Mouse (Mus musculus) fat pad, adult 2 months (tissue): ENCODE measurements at regions not wholly inside any gene's neighbourhood (a gene's known extent, or its start where the extent isn't known, plus 50 kb on each side); places are given as distances from the start of the nearest gene placed in this dataset.

Experiments used
- DNase-seq: peaks from one replicate; pipeline ENCODE4 v3.0.0-alpha.2; 2011; ENCODE audit warnings: low read depth, low spot score; ENCODE audit errors: extremely low read depth

GRCm38 (mm10) chr12:9174327-9174726 is 144.5 kb downstream of the Ttc32 start:
- DNase-seq = no peak

DNA sequence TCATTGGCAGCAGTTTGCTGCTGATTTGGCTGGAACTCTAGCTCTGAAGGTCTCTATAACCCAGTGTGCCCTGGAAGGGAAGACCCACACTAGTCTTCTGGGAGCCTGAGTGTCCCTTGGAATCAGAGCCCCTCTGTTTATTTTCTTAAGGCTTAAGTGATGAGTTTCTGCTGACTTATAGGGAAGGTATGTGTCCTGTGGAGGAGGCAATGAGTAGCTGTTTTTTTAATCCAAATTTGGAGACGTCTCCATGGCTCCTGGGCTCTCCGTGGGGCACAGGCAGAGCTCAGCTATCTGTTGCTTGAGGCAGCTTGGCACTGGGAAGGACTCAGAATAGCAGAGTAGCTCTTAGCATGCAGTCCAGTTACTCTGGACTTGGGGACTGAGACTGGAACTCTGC is 146.4 kb downstream of the Ttc32 start:
- no peak for DNase-seq

- no peak for DNase-seq
These were observed 148.8 kb downstream of the Ttc32 start for GRCm38 (mm10) chr12:9178626-9179025.

DNA sequence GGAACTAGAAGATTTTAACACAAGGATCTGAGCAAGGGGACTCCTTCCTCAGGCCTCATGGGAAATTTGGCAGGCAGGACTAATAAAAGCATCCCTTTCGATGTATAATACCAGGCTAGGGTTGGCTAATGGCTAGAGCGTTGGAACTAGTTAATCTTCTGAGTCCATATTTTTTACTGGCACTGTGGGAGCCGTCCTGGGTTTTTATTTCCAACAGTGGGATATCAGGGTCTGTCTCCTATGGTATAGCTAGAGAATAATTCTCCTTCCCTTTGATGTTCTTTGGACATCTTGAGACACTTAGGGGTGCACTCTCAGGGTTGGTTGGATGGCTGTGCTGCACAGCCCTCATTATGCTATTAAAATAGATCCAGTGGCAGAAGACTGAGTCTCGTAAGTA is 150.9 kb downstream of the Ttc32 start:
- DNase-seq = no peak

- no peak for DNase-seq
These were observed 161.9 kb downstream of the Ttc32 start for GRCm38 (mm10) chr12:9191721-9192120.

DNA sequence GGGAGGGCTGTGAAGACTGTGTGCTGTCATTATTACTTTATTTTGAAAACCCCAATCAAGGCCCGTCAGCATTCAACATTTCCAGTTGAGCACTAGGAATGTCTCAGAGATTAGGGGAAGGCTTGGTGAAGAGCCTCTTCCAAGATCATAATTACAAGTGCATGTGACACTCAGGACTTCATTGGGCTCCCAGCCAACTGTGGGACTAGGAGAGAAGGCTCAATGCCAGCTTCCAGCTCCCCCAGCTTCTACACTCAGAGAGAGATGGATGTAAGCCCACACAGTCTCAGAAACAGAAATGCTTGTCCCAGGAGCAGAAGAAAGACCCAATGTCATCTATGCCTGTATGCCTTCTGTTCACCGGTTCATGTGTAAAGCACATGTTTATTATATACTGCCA is 169.5 kb downstream of the Ttc32 start:
- DNase-seq = no peak

GRCm38 (mm10) chr12:9212211-9212610 is 182.4 kb downstream of the Ttc32 start:
- DNase-seq = no peak

GRCm38 (mm10) chr12:9224971-9225370 is 195.2 kb downstream of the Ttc32 start:
- no peak for DNase-seq

GRCm38 (mm10) chr12:9227901-9228300 is 198.1 kb downstream of the Ttc32 start:
- no peak for DNase-seq

GRCm38 (mm10) chr12:9228486-9228885 is 198.7 kb downstream of the Ttc32 start:
- peak; percentile 34 for DNase-seq

- no peak for DNase-seq
These were observed 200.2 kb downstream of the Ttc32 start for GRCm38 (mm10) chr12:9229981-9230380.

DNA sequence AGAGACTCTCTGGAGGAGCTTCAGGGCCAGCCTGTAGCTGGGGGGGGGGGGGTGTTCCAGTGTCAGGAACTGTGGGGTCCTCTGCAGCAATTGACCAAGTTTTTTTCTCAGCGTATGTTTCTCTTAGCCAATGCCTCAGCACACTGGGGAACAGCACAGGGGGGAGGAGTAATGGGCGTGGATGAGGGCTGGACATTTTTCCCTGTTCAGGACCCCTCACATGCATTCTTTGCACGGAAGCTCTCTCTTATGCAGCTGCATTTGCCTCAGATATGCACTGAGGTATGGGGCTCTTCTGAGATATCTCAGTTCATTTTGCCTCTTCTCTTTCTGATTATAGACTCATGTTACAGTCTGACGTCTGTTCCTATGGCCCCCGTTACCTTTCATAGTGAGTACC is 200.8 kb downstream of the Ttc32 start:
- no peak for DNase-seq

DNA sequence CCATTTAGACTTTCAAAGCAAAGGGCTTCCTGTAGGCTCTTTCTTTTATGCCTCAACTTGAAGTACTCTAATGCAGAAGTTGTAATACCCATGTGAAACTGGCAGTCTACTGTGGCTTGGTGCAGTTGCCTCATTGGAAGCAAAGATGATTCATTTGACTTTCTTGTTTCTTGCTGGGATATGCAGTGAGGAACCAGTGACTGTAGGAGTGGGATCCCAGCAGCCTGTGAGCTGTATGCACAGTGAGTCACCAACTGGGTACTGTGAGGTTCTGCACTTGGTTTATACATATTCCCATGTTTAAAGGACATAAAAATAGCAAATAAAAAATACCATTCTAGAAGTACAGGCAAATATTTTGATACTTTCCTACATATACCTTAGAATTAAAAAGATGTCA is 202.6 kb downstream of the Ttc32 start:
- no peak for DNase-seq

DNA sequence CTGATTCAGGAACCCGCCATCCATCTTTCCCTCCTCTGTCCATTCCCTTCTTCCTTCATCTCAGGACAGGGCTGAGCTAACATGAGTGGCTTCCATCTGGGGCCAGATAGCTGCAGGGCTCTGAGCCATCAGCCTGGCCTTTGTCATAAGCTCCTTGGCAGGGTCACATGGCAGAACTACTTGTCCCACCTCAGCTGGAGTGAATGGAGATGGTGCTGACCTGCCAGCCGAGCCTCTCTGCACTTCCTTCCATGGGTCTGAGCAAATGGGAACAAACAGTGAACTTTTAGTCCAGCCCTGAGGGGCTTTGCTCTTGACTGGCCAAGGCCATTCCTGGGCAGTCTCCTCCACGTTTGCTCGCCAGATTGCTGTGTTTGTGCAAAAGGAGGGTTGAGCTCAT is 206.1 kb downstream of the Ttc32 start:
- DNase-seq = no peak

DNA sequence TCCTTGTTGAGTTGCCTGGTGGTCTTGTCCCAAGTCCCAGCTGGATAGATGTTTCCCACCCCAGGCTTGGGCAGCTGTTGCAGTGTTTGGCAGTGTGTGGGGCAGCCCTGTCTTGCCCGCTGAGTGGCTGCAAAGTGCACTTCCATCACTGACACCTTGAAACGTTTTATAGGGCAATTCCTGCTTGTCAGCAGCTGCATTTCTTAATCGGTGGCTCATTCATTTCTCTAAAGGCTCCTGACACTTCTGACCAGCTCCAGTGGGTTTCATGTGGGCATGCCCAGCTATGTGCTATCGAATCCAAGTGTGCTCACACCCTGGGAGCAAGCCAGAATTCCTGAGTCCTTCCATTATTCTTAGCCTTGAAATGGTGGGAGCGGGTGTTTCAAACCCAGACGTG is 207.7 kb downstream of the Ttc32 start:
- no peak for DNase-seq

- no peak for DNase-seq
These were observed 208.2 kb downstream of the Ttc32 start for GRCm38 (mm10) chr12:9237955-9238354.

DNA sequence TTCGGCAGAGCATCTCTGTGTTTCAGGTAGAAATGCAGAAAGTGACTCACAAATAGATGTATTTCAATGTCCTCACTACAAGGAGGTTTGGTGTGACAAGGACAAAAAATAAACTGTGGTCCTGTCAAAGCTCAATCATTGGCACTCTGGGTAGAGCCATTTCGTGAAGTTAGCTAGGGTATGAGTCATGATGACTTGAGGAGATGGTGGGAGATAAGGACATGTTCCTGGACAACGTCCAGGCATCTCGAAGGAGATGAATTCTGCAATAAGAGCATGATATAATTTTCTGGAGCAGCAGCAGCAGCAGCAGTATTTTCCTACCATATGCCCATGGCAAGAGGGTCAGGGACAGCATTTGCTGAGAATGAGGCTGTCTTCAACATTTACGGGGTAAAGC is 217.7 kb downstream of the Ttc32 start:
- no peak for DNase-seq

DNA sequence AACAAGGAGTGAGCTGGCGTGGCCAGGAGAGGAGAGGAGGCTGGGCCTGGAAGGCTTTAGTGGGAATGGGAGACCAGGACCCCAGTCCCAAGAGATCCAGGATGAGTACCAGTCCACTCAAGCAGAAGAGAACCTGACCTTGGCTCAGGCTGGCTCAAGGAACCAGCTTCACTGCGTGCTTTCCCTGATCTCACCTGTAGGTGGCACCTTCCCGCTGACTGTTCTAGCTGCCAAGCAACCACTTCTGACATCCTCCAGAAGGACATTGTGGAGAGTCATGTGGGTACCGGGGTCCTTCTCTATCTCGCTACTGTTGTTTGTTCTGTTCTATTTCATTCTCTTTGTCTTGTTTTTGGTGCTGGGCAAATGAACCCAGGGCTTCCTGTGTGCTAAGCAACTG is 222.0 kb downstream of the Ttc32 start:
- DNase-seq = no peak

DNA sequence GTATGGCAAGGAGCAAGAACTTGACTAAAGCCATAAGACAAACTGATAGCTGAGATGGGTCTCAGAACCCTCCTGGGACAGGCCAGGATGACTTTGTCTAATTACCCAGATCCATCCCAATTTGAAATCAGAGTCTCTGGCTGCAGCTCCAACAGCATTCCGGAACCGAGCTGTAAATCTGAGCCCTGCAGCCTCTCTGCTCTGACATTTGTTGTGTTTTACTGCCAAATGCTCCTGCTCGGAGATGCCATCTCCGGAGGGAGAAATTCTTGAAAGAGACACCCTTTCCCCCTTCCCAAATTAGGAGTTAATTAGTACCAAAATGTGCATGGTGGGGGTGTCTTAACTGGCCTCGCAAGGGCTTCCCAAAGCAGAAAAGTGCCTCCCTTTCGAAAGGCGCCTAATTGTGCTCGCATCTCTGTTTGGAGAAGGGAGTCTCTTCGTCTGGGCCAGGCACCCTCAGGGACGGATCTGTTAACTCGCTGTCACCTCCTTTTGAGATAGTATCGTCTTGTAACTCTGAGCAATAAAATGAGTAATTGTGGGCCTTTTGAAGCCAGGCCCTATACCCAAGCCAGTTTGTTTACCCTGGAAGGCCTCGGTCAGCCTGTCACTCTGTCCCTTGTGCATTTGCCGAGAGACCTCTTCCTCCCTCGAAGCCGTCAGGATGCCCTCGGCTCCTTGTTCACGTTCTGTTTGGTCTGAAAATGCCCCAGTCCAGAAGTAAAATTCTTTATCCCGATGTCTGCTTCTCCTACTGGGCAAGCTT is 223.7 kb downstream of the Ttc32 start:
- DNase-seq = no peak

DNA sequence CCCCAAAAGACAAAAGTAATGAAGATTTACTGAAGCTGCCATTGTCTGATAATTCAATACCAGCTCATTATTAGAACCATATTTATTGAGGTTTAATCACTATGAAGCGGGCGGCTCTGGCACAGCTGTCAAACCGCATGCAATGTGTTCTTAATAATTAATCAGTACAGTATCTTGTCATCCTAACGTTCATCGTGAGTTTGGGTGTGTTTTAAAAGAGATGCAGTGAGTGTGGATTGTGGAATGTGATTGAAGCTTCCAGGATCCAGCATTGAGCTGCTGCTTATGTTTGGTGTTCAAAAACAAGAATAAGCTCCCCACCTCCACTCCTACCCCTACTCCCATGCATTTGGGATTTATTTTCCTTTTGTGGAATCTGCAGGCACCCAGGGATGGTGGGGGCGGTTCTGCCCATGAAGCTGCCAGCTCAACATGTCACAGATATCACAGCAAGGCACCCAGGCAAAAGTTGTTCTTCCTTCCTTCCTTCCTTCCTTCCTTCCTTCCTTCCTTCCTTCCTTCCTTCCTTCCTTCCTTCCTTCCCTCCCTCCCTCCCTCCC is 224.6 kb downstream of the Ttc32 start:
- no peak for DNase-seq

- no peak for DNase-seq
These were observed 226.1 kb downstream of the Ttc32 start for GRCm38 (mm10) chr12:9255661-9256486.

DNA sequence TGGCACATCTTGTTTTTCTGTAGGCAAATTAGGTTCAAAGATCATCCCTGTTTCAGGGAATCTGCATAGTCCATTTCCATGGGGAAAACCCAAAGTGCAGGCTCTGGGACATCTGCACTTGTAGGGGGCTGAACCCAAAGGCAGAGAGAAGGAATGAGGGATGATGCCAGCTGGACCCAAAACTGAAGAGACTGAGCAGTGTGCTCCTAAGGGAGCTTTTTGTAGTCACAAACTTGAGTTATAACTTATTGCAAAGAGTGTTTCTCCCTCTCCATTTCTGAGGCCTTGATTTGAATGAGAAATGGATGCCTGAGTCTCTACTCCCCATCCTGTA is 226.7 kb downstream of the Ttc32 start:
- no peak for DNase-seq
